Comparison of ENCODE assay signal across 10 mouse cellular contexts in genomic region chrX:6171718-6172117, GRCm38 (mm10). TPM values are rescaled to one million over a fixed set of nuclear protein-coding genes. Genes with fewer than 3 reads are reported as not detected.
A peak's percentile ranks its signal among the peaks of the same experiment; 100 is the strongest.
DNase-seq lines count a peak whose midpoint lies in the region; ATAC-seq and TF ChIP-seq lines count a peak whose summit lies in the region.
"Had no signal": no experiment of that assay in that cellular context is flagged by ENCODE, and none has a peak within 500 bp of the region (broad histone marks: within the 10 kb centered on the region; RNA-seq: fewer than 3 reads in every experiment).

No protein-coding gene starts in this region.

- no peak overlapping the region for H3K27ac ChIP-seq in heart, embryonic 14.5 days (replicated peaks in 1 of 2; ENCODE audit: control insufficient read depth in 1 of 2, insufficient read depth in 1 of 2, low read depth in 2 of 2, low read length in 2 of 2)
- no peak overlapping the region for H3K27ac ChIP-seq in forebrain, embryonic 16.5 days (ENCODE audit: low read length)
- H3K27ac ChIP-seq in midbrain, embryonic 11.5 days (ENCODE audit: low read depth, low read length) = no peak overlapping the region

- TF ChIP-seq CTCF in brain, embryonic 14.5 days (IDR thresholded peaks at IDR 0.05; ENCODE audit: borderline replicate concordance, extremely low read depth, insufficient read depth, insufficient read length) = no peak

- no peaks in the 10 kb centered on the region for H3K4me1 ChIP-seq in heart, embryonic 14.5 days (ENCODE audit: control insufficient read depth in 2 of 2, insufficient read depth in 2 of 2, low read length in 2 of 2)
- H3K4me1 ChIP-seq in forebrain, embryonic 16.5 days (replicated peaks; ENCODE audit: control insufficient read depth, insufficient read depth, low read length) = peaks cover 2% of the 10 kb centered on the region; the same call in 1 of the 2 replicates
- no peaks in the 10 kb centered on the region for H3K4me1 ChIP-seq in midbrain, embryonic 11.5 days (ENCODE audit: control insufficient read depth, insufficient read depth, low read length)

- intact Hi-C loops in heart, postnatal 25 days (cut with DNase I) = no loop called here

- no peaks in the 10 kb centered on the region for H3K9me3 ChIP-seq in heart, embryonic 14.5 days (ENCODE audit: control insufficient read depth, low read length)
- no peaks in the 10 kb centered on the region for H3K9me3 ChIP-seq in forebrain, embryonic 16.5 days (ENCODE audit: control insufficient read depth, low read length)
- no peaks in the 10 kb centered on the region for H3K9me3 ChIP-seq in midbrain, embryonic 11.5 days (ENCODE audit: control insufficient read depth, low read length)

- no peak overlapping the region for H3K9ac ChIP-seq in heart, embryonic 14.5 days (ENCODE audit: low read length)
- H3K9ac ChIP-seq in forebrain, embryonic 16.5 days (replicated peaks; ENCODE audit: low read depth, low read length) = peak overlapping the region; percentile 46; the same call in 1 of the 2 replicates
- H3K9ac ChIP-seq in midbrain, embryonic 11.5 days (ENCODE audit: low read length) = no peak overlapping the region

- H3K4me2 ChIP-seq in heart, embryonic 14.5 days (ENCODE audit: low read length) = peak overlapping the region; percentile 54
- H3K4me2 ChIP-seq in forebrain, embryonic 16.5 days (ENCODE audit: low read length) = peak overlapping the region; percentile 45
- peak overlapping the region; percentile 33 for H3K4me2 ChIP-seq in midbrain, embryonic 11.5 days

- peak overlapping the region; percentile 19 to 22; a peak in 3 of 4 replicates for H3K4me3 ChIP-seq in heart, embryonic 14.5 days (ENCODE audit: control insufficient read depth in 1 of 2, insufficient read depth in 1 of 2, low read depth in 1 of 2, low read length in 2 of 2)
- H3K4me3 ChIP-seq in forebrain, embryonic 16.5 days (replicated peaks; ENCODE audit: low read length) = peak overlapping the region; percentile 41
- peak overlapping the region; percentile 28 for H3K4me3 ChIP-seq in midbrain, embryonic 11.5 days (ENCODE audit: low read depth, low read length)

- no peaks in the 10 kb centered on the region for H3K27me3 ChIP-seq in heart, embryonic 14.5 days (ENCODE audit: control insufficient read depth, insufficient read depth, low read length)
- no peaks in the 10 kb centered on the region for H3K27me3 ChIP-seq in forebrain, embryonic 16.5 days (replicated peaks; ENCODE audit: control insufficient read depth, insufficient read depth, low read length)
- H3K27me3 ChIP-seq in midbrain, embryonic 11.5 days (ENCODE audit: control insufficient read depth, insufficient read depth, low read length) = no peaks in the 10 kb centered on the region

- DNase-seq in heart, postnatal 25 days (ENCODE audit: low spot score) = no peak
- peak; percentile 55 for DNase-seq in brain, embryonic 14.5 days (ENCODE audit: low read depth)
- DNase-seq in midbrain, embryonic 11.5 days (ENCODE audit: low spot score, missing footprints) = peak; percentile 86
- no peak for DNase-seq in gastrocnemius, postnatal 10 days
- DNase-seq in thymus, postnatal 4 days = no peak

- H3K36me3 ChIP-seq in heart, embryonic 14.5 days (ENCODE audit: control insufficient read depth, insufficient read depth, low read length) = no peaks in the 10 kb centered on the region
- H3K36me3 ChIP-seq in forebrain, embryonic 16.5 days (ENCODE audit: control insufficient read depth, insufficient read depth) = no peaks in the 10 kb centered on the region
- H3K36me3 ChIP-seq in midbrain, embryonic 11.5 days (ENCODE audit: control insufficient read depth, insufficient read depth, low read length) = no peaks in the 10 kb centered on the region

- no peak for ATAC-seq in heart, embryonic 14.5 days (ENCODE audit: insufficient number of reproducible peaks, insufficient read depth, low FRiP score, low read depth)
- ATAC-seq in forebrain, embryonic 16.5 days = no peak
- ATAC-seq in midbrain, embryonic 11.5 days (ENCODE audit: low FRiP score) = no peak
- ATAC-seq in megakaryocyte-erythroid progenitor cell, adult 5-6 weeks (replicated peaks; ENCODE audit: low FRiP score, low TSS enrichment, poor library complexity, severe bottlenecking) = no peak

- no peak for TF ChIP-seq POLR2A in brain, embryonic 14.5 days (IDR thresholded peaks at IDR 0.05; ENCODE audit: borderline replicate concordance, extremely low read depth, insufficient read depth, insufficient read length, poor library complexity, severe bottlenecking)

- 19% methylated on average over 11 of the region's 12 CpGs for WGBS in heart, embryonic 14.5 days
- WGBS in forebrain, embryonic 16.5 days = 23% methylated on average over 11 of the region's 12 CpGs
- 18% methylated on average over 12 of the region's 12 CpGs for WGBS in midbrain, embryonic 11.5 days

RNA-seq across cellular contexts. Expression of gene Nudt10, which starts 1.1 kb away (rescaled TPM):
- polyA plus RNA-seq in heart, embryonic 14.5 days (2014; fragmentation: Nextera tagmentation; extraction: Ambion mirVana) = 2.7 and 4.5 TPM in 2 replicates
- under 1 TPM; 0.64 to 0.70 TPM for total RNA-seq in heart, postnatal 25 days (2021)
- 41.2 and 43.8 TPM in 2 replicates for polyA plus RNA-seq in brain, embryonic 14.5 days (2012; rRNA removed)
- polyA plus RNA-seq in forebrain, embryonic 16.5 days (2015; fragmentation: Nextera tagmentation; extraction: Ambion mirVana) = 59.4 and 63.8 TPM in 2 replicates
- polyA plus RNA-seq in midbrain, embryonic 11.5 days (2014; fragmentation: Nextera tagmentation; extraction: Ambion mirVana) = 29.2 and 29.6 TPM in 2 replicates
- not detected in 2 replicates for total RNA-seq in megakaryocyte-erythroid progenitor cell, adult 5-6 weeks (2014; fragmentation: Nextera tagmentation)
- total RNA-seq in megakaryocyte-erythroid progenitor cell, adult 5-6 weeks (2017) = not detected in 2 replicates
- 1 to 10 TPM; 1.1 to 1.6 TPM for total RNA-seq in gastrocnemius, postnatal 10 days (2021)
- total RNA-seq: MEL had no signal
- polyA plus RNA-seq: liver, embryonic 16.5 days had no signal

Comparison
In these comparisons a context has a peak if more than half of its experiments do, and no peak if none do; other contexts are left out.
1. DNase-seq: peak in brain, embryonic 14.5 days (single experiment) and midbrain, embryonic 11.5 days (single experiment); none in heart, postnatal 25 days (single experiment), gastrocnemius, postnatal 10 days (single experiment) and thymus, postnatal 4 days (single experiment).
2. Peak in every context shown above with its lines, with median percentiles within 50 percentile points of each other: H3K4me2 ChIP-seq and H3K4me3 ChIP-seq.